Mouse (Mus musculus) bone marrow macrophage, adult 2 months (primary cell): ENCODE measurements around the gene Trmt1.

Experiments used
- CTCF ChIP-seq: IDR thresholded peaks from 2 replicates; pipeline ENCODE4 v1.5.1; 2012; ENCODE audit warnings: low read depth, mild to moderate bottlenecking, low read length, moderate library complexity
- POLR2A ChIP-seq: IDR thresholded peaks from 2 replicates; pipeline ENCODE4 v1.6.1; 2012; ENCODE audit warnings: mild to moderate bottlenecking, low read depth, low read length, borderline replicate concordance

DNA sequence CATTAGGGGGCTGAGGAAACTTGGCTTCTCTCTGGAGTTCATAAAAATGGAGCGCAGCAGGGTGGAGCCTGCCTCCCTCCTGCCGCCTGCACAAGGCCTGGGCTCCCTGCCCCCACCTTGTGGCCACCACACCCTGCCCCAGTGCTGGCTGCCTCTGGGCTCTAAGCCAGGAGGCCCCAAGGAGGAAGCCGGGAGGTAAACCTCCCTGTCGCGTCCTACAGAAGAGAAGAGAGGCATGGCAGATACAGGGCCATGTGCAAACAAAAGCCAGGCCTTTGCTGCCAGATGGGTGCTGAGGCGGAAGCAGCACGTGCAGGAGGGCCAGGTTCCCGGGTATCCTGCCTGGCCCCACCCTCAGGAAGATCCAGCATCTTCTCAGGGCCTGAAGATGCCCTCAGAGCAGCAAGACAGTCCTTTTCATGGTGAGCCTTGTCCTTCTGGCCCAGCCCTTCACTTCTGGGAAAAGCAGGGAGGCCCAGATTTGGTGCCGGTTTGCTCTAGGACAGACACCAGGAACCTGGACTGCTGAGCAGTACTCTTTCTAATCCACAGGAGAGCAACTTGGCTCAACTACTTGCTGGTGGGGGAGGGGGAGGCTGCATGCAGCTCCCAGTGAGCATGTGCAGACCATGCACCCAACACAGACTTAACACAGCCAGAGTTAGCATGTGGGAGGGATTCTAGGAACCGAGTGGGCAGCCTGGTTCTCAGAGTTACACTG, 36.9 kb downstream of the Trmt1 start, which contains the start of gene G430095P16Rik:
- TF ChIP-seq POLR2A (no peak), CTCF (no peak)
